Mouse (Mus musculus) midbrain, embryonic 13.5 days (tissue): ENCODE results near the gene Rftn1. TPM values are rescaled to one million over a fixed set of nuclear protein-coding genes. Genes with fewer than 3 reads are reported as not detected.

ENCODE experiments used
- ATAC-seq: fragments of 200-750 bp; cut with Nextera tagmentation; 2 replicates; pipeline ENCODE4 v1.8.0; 2017; ENCODE audit warnings: mild to moderate bottlenecking, moderate TSS enrichment, moderate library complexity
- H3K27ac ChIP-seq: fragments of 300-500 bp; sonication (generic); 2 replicates; pipeline ENCODE4 v1.5.1; 2015; ENCODE audit warnings: inconsistent platforms, mild to moderate bottlenecking, moderate library complexity
- H3K27me3 ChIP-seq: fragments of 300-500 bp; sonication (generic); 2 replicates; pipeline ENCODE4 v1.6.1; 2015; ENCODE audit warnings: mild to moderate bottlenecking, inconsistent platforms
- H3K36me3 ChIP-seq: fragments of 300-500 bp; sonication (generic); 2 replicates; pipeline ENCODE4 v1.6.1; 2015; ENCODE audit warnings: mild to moderate bottlenecking, inconsistent platforms
- H3K4me1 ChIP-seq: fragments of 300-500 bp; sonication (generic); replicated peaks from 2 replicates; pipeline ENCODE4 v1.6.1; 2015; ENCODE audit warnings: inconsistent platforms
- H3K4me2 ChIP-seq: fragments of 300-500 bp; sonication (generic); replicated peaks from 2 replicates; pipeline ENCODE4 v1.6.1; 2015; ENCODE audit warnings: moderate library complexity, mild to moderate bottlenecking, inconsistent platforms
- H3K4me3 ChIP-seq: fragments of 300-500 bp; sonication (generic); replicated peaks from 2 replicates; pipeline ENCODE4 v1.5.1; 2015; ENCODE audit warnings: mild to moderate bottlenecking, inconsistent platforms
- H3K9ac ChIP-seq: fragments of 300-500 bp; sonication (generic); replicated peaks from 2 replicates; pipeline ENCODE4 v1.6.1; 2015; ENCODE audit warnings: mild to moderate bottlenecking, inconsistent platforms
- H3K9me3 ChIP-seq: fragments of 300-500 bp; sonication (generic); 2 replicates; pipeline ENCODE4 v1.6.1; 2016; ENCODE audit warnings: mild to moderate bottlenecking, inconsistent platforms
- WGBS: fragments of 180-500 bp; shearing (Covaris S2); methylation state at CpG from one replicate; pipeline ENCODE4 v1.1.7; 2015; 5-methylcytosine and 5-hydroxymethylcytosine counted together
- polyA plus RNA-seq: library from polyadenylated mRNA; unstranded; fragments of >200 nt; fragmentation: Nextera tagmentation; extraction: Ambion mirVana; gene quantifications from 2 replicates; pipeline ENCODE4 v1.2.1, GENCODE M21; 2015

The Rftn1 gene
- polyA plus RNA-seq, 1 experiment from 2014 or later, result 10.9 TPM

- WGBS, result 40% methylated on average over 5 of the region's 5 CpGs
- Histone ChIP-seq H3K4me1 (peaks cover 41% of the 10 kb centered on the region), H3K36me3 (no peaks in the 10 kb centered on the region), H3K9me3 (no peaks in the 10 kb centered on the region), H3K9ac (no peak overlapping the region), H3K4me3 (no peak overlapping the region), H3K27me3 (no peaks in the 10 kb centered on the region), H3K4me2 (no peak overlapping the region), H3K27ac (no peak overlapping the region; the same call in 1 of the 2 replicates)
- ATAC-seq, result no peak
These were observed 171.4 kb downstream of the Rftn1 start for GRCm38 (mm10) chr17:50019090-50019489.

- ATAC-seq, result no peak
- H3K27me3 ChIP-seq, result no peaks in the 10 kb centered on the region
- no peaks in the 10 kb centered on the region for H3K36me3 ChIP-seq
- H3K4me2 ChIP-seq, result no peak overlapping the region
- 91% methylated on average over 9 of the region's 9 CpGs for WGBS
- no peaks in the 10 kb centered on the region for H3K9me3 ChIP-seq
- H3K9ac ChIP-seq, result no peak overlapping the region
- H3K27ac ChIP-seq, result no peak overlapping the region
- peaks cover 18% of the 10 kb centered on the region for H3K4me1 ChIP-seq
- no peak overlapping the region for H3K4me3 ChIP-seq
These were observed 175.8 kb downstream of the Rftn1 start for GRCm38 (mm10) chr17:50014708-50015107.

GRCm38 (mm10) chr17:50013848-50014247 is 176.6 kb downstream of the Rftn1 start:
- Histone ChIP-seq H3K4me3 (no peak overlapping the region), H3K36me3 (no peaks in the 10 kb centered on the region), H3K4me2 (no peak overlapping the region), H3K9me3 (no peaks in the 10 kb centered on the region), H3K4me1 (peaks cover 9% of the 10 kb centered on the region), H3K9ac (no peak overlapping the region), H3K27me3 (no peaks in the 10 kb centered on the region), H3K27ac (no peak overlapping the region)
- no peak for ATAC-seq
- WGBS, result 83% methylated on average over 2 of the region's 2 CpGs

GRCm38 (mm10) chr17:50010096-50010495 is 180.4 kb downstream of the Rftn1 start:
- 70% methylated on average over 4 of the region's 4 CpGs for WGBS
- H3K4me1 ChIP-seq, result peaks cover 33% of the 10 kb centered on the region
- no peak overlapping the region for H3K4me3 ChIP-seq
- H3K9me3 ChIP-seq, result no peaks in the 10 kb centered on the region
- 0 out of 2 replicates have a peak, but pooled peaks cover 5% of the 10 kb centered on the region for H3K27me3 ChIP-seq
- H3K9ac ChIP-seq, result no peak overlapping the region
- H3K36me3 ChIP-seq, result no peaks in the 10 kb centered on the region
- no peak overlapping the region for H3K4me2 ChIP-seq
- no peak overlapping the region for H3K27ac ChIP-seq
- ATAC-seq, result no peak

- WGBS, result under 1% methylated on average over 9 of the region's 9 CpGs
- Histone ChIP-seq H3K4me3 (no peak overlapping the region), H3K9ac (peak overlapping the region; percentile 33; the same call in 1 of the 2 replicates), H3K27ac (peak overlapping the region; percentile 94), H3K4me2 (peak overlapping the region; percentile 38), H3K36me3 (no peaks in the 10 kb centered on the region), H3K27me3 (0 out of 2 replicates have a peak, but pooled peaks cover 5% of the 10 kb centered on the region), H3K4me1 (peaks cover 45% of the 10 kb centered on the region), H3K9me3 (no peaks in the 10 kb centered on the region)
- peak; percentile 92 for ATAC-seq
These were observed 183.6 kb downstream of the Rftn1 start for GRCm38 (mm10) chr17:50006721-50007351.

- no peak overlapping the region for H3K9ac ChIP-seq
- 9% methylated on average over 7 of the region's 7 CpGs for WGBS
These were observed 184.1 kb downstream of the Rftn1 start for GRCm38 (mm10) chr17:50006338-50006720.

GRCm38 (mm10) chr17:50003156-50003555 is 187.3 kb downstream of the Rftn1 start:
- Histone ChIP-seq H3K9me3 (no peaks in the 10 kb centered on the region), H3K36me3 (no peaks in the 10 kb centered on the region), H3K4me2 (no peak overlapping the region), H3K4me3 (no peak overlapping the region), H3K9ac (no peak overlapping the region), H3K4me1 (peaks cover 41% of the 10 kb centered on the region), H3K27ac (no peak overlapping the region), H3K27me3 (no peaks in the 10 kb centered on the region)
- WGBS, result 83% methylated on average over 4 of the region's 4 CpGs
- ATAC-seq, result no peak

More at GRCm38 (mm10) chr17:50006338-50006720, 184.1 kb downstream of the Rftn1 start:
- Histone ChIP-seq H3K4me2 (peak overlapping the region; percentile 38; the same call in 1 of the 2 replicates), H3K4me3 (no peak overlapping the region), H3K27me3 (0 out of 2 replicates have a peak, but pooled peaks cover 5% of the 10 kb centered on the region), H3K9me3 (no peaks in the 10 kb centered on the region), H3K4me1 (peaks cover 45% of the 10 kb centered on the region), H3K27ac (peak overlapping the region; percentile 94), H3K36me3 (no peaks in the 10 kb centered on the region)
- ATAC-seq, result peak; percentile 49

- H3K27ac ChIP-seq, result no peak overlapping the region
- peaks cover 33% of the 10 kb centered on the region for H3K4me1 ChIP-seq
- H3K36me3 ChIP-seq, result no peaks in the 10 kb centered on the region
- WGBS, result 83% methylated on average over 3 of the region's 3 CpGs
- no peak overlapping the region for H3K9ac ChIP-seq
- no peaks in the 10 kb centered on the region for H3K27me3 ChIP-seq
- no peak overlapping the region for H3K4me3 ChIP-seq
- no peak for ATAC-seq
- no peak overlapping the region for H3K4me2 ChIP-seq
- no peaks in the 10 kb centered on the region for H3K9me3 ChIP-seq
These were observed 188.3 kb downstream of the Rftn1 start for GRCm38 (mm10) chr17:50002171-50002570.

- Histone ChIP-seq H3K36me3 (no peaks in the 10 kb centered on the region), H3K27me3 (no peaks in the 10 kb centered on the region), H3K4me1 (peaks cover 29% of the 10 kb centered on the region), H3K4me3 (no peak overlapping the region), H3K9me3 (no peaks in the 10 kb centered on the region), H3K9ac (no peak overlapping the region), H3K27ac (no peak overlapping the region), H3K4me2 (no peak overlapping the region)
- ATAC-seq, result no peak
These were observed 188.7 kb downstream of the Rftn1 start for GRCm38 (mm10) chr17:50001754-50002153.

- Histone ChIP-seq H3K27me3 (no peaks in the 10 kb centered on the region), H3K4me1 (peaks cover 17% of the 10 kb centered on the region), H3K9ac (no peak overlapping the region), H3K4me2 (no peak overlapping the region), H3K9me3 (no peaks in the 10 kb centered on the region), H3K4me3 (no peak overlapping the region), H3K27ac (no peak overlapping the region), H3K36me3 (no peaks in the 10 kb centered on the region)
- WGBS, result 91% methylated on average over 3 of the region's 3 CpGs
- no peak for ATAC-seq
These were observed 189.9 kb downstream of the Rftn1 start for GRCm38 (mm10) chr17:50000580-50000979.

GRCm38 (mm10) chr17:49996626-49997152 is 193.8 kb downstream of the Rftn1 start:
- H3K27me3 ChIP-seq, result no peaks in the 10 kb centered on the region
- no peak overlapping the region for H3K9ac ChIP-seq
- WGBS, result 79% methylated on average over 5 of the region's 5 CpGs

GRCm38 (mm10) chr17:49996097-49996496 is 194.4 kb downstream of the Rftn1 start:
- Histone ChIP-seq H3K9ac (no peak overlapping the region), H3K9me3 (no peaks in the 10 kb centered on the region), H3K4me3 (no peak overlapping the region), H3K27ac (no peak overlapping the region), H3K4me2 (no peak overlapping the region), H3K36me3 (no peaks in the 10 kb centered on the region), H3K4me1 (no peaks in the 10 kb centered on the region), H3K27me3 (no peaks in the 10 kb centered on the region)
- 92% methylated on average over 6 of the region's 6 CpGs for WGBS
- no peak for ATAC-seq

More at GRCm38 (mm10) chr17:49996626-49997152, 193.8 kb downstream of the Rftn1 start:
- Histone ChIP-seq H3K9me3 (no peaks in the 10 kb centered on the region), H3K4me2 (no peak overlapping the region), H3K27ac (no peak overlapping the region), H3K4me1 (no peaks in the 10 kb centered on the region), H3K4me3 (no peak overlapping the region), H3K36me3 (no peaks in the 10 kb centered on the region)
- ATAC-seq, result no peak
